7 mouse cellular contexts compared by ENCODE assay signal in genomic region chr8:105965905-105966341, GRCm38 (mm10). TPM values are rescaled to one million over a fixed set of nuclear protein-coding genes. Genes with fewer than 3 reads are reported as not detected.
A peak's percentile ranks its signal among the peaks of the same experiment; 100 is the strongest.
DNase-seq lines count a peak whose midpoint lies in the region; ATAC-seq lines count a peak whose summit lies in the region.

TSS of gene Slc12a4 (minus strand) at chr8:105966097.

- peak; percentile 91 for DNase-seq in NIH3T3 (ENCODE audit: low read depth)
- DNase-seq in c-Kit-positive CD71-positive TER-119-negative erythroid progenitor cells, embryonic 14.5 days (ENCODE audit: low read depth): peak; percentile 73
- DNase-seq in gastrocnemius, postnatal 25 days: peak; percentile 90
- DNase-seq in spleen, postnatal 14 days (ENCODE audit: low spot score in 2 of 2): peak; percentile 55 to 67

- H3K4me1 ChIP-seq in limb, embryonic 12.5 days (replicated peaks): peaks cover 28% of the 10 kb centered on the region
- H3K4me1 ChIP-seq in midbrain, embryonic 13.5 days (replicated peaks): peaks cover 11% of the 10 kb centered on the region

- H3K9me3 ChIP-seq in limb, embryonic 12.5 days: no peaks in the 10 kb centered on the region
- H3K9me3 ChIP-seq in midbrain, embryonic 13.5 days: no peaks in the 10 kb centered on the region

- WGBS in limb, embryonic 12.5 days: under 1% methylated on average over 47 of the region's 47 CpGs
- under 1% methylated on average over 44 of the region's 47 CpGs for WGBS in midbrain, embryonic 13.5 days

- peak; percentile 80 for ATAC-seq in inflammation-experienced regulatory T-cells, adult 6 months
- ATAC-seq in limb, embryonic 12.5 days (ENCODE audit: insufficient number of reproducible peaks, insufficient read depth, low FRiP score, low TSS enrichment, low read depth): peak; percentile 83
- ATAC-seq in midbrain, embryonic 13.5 days: peak; percentile 67

- no peaks in the 10 kb centered on the region; the same call in 1 of the 2 replicates for H3K36me3 ChIP-seq in limb, embryonic 12.5 days
- H3K36me3 ChIP-seq in midbrain, embryonic 13.5 days: no peaks in the 10 kb centered on the region

- H3K27ac ChIP-seq in limb, embryonic 12.5 days: peak within 1 kb of the TSS; percentile 84
- no peak within 1 kb of the TSS for H3K27ac ChIP-seq in midbrain, embryonic 13.5 days

- peak within 1 kb of the TSS; percentile 73 for H3K4me2 ChIP-seq in limb, embryonic 12.5 days
- H3K4me2 ChIP-seq in midbrain, embryonic 13.5 days (replicated peaks): peak within 1 kb of the TSS; percentile 63

- peak within 1 kb of the TSS; percentile 89 for H3K9ac ChIP-seq in limb, embryonic 12.5 days (replicated peaks)
- H3K9ac ChIP-seq in midbrain, embryonic 13.5 days (replicated peaks): peak within 1 kb of the TSS; percentile 53

- peak within 1 kb of the TSS; percentile 82 for H3K4me3 ChIP-seq in limb, embryonic 12.5 days (replicated peaks)
- peak within 1 kb of the TSS; percentile 48 for H3K4me3 ChIP-seq in midbrain, embryonic 13.5 days (replicated peaks)

- H3K27me3 ChIP-seq in limb, embryonic 12.5 days: no peaks in the 10 kb centered on the region
- peaks cover 39% of the 10 kb centered on the region for H3K27me3 ChIP-seq in midbrain, embryonic 13.5 days

RNA-seq across cellular contexts. Expression of gene Slc12a4, which starts in this region (rescaled TPM):
- 10 to 100 TPM; 11.5 to 14.4 TPM for total RNA-seq in gastrocnemius, postnatal 25 days (2021)
- polyA plus RNA-seq in inflammation-experienced regulatory T-cells, adult 6 months (2017; shearing (Covaris generic)): 1 to 10 TPM; 5.4 to 8.8 (median 6.4) TPM
- polyA plus RNA-seq in limb, embryonic 12.5 days (2016; fragmentation: Nextera tagmentation; extraction: Ambion mirVana): 35.5 and 42.8 TPM in 2 replicates
- 5.2 and 5.6 TPM in 2 replicates for polyA plus RNA-seq in midbrain, embryonic 13.5 days (2015; fragmentation: Nextera tagmentation; extraction: Ambion mirVana)
